Mouse (Mus musculus) embryonic fibroblast, embryonic 13.5 days (primary cell): ENCODE results near the gene Hist1h2bh.

Source experiments
- CTCF ChIP-seq: IDR thresholded peaks from 2 replicates; pipeline ENCODE4 v1.5.1; 2011; ENCODE audit warnings: mild to moderate bottlenecking, control low read depth, low read length, moderate library complexity, borderline replicate concordance; ENCODE audit not compliant: insufficient read depth
- POLR2A ChIP-seq: IDR thresholded peaks from 2 replicates; pipeline ENCODE4 v1.6.1; 2011; ENCODE audit warnings: low read depth, mild to moderate bottlenecking, control low read depth, low read length, moderate library complexity

DNA sequence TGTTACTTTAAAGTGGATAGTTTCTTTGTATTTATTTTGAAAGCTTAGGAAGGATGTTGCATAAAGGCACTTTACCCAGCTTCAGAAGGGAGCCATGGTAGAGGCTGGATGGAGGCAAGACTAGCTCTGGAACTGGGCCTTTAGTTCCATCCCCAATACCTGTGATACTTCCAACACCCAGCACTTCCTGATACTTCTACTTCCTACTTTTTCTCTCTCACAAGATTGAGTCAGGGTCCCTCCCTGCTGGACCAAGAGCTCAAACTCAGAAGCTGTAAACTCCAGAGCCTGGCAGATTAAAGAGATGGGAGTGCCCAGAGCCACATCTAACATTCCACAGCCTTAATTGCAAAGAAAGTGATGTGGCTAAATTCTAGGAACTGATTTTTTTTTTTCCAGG, 41.1 kb upstream of the Hist1h2bh start:
- TF ChIP-seq CTCF (no peak), POLR2A (peak; percentile 8; the same call in 1 of the 2 replicates)
